Mouse (Mus musculus) forebrain, embryonic 15.5 days (tissue): ENCODE measurements around the gene Mfng. TPM values are rescaled to one million over a fixed set of nuclear protein-coding genes. Genes with fewer than 3 reads are reported as not detected.

Source experiments
- ATAC-seq: fragments of 200-750 bp; cut with Nextera tagmentation; replicated peaks from 2 replicates; pipeline ENCODE4 v1.8.0; 2017; ENCODE audit warnings: mild to moderate bottlenecking, moderate TSS enrichment, moderate library complexity
- H3K27ac ChIP-seq: fragments of 300-500 bp; sonication (generic); replicated peaks from 2 replicates; pipeline ENCODE4 v1.5.1; 2015; ENCODE audit warnings: mild to moderate bottlenecking, inconsistent platforms
- H3K27me3 ChIP-seq: fragments of 300-500 bp; sonication (generic); 2 replicates; pipeline ENCODE4 v1.6.1; 2015; ENCODE audit warnings: inconsistent platforms
- H3K36me3 ChIP-seq: fragments of 300-500 bp; sonication (generic); 2 replicates; pipeline ENCODE4 v1.6.1; 2015; ENCODE audit warnings: mild to moderate bottlenecking, inconsistent platforms
- H3K4me1 ChIP-seq: fragments of 300-500 bp; sonication (generic); 2 replicates; pipeline ENCODE4 v1.6.1; 2015; ENCODE audit warnings: inconsistent platforms
- H3K4me2 ChIP-seq: fragments of 300-500 bp; sonication (generic); replicated peaks from 2 replicates; pipeline ENCODE4 v1.6.1; 2015; ENCODE audit warnings: mild to moderate bottlenecking, inconsistent platforms
- H3K4me3 ChIP-seq: fragments of 300-500 bp; sonication (generic); 2 replicates; pipeline ENCODE4 v1.5.1; 2015; ENCODE audit warnings: mild to moderate bottlenecking, inconsistent platforms
- H3K9ac ChIP-seq: fragments of 300-500 bp; sonication (generic); replicated peaks from 2 replicates; pipeline ENCODE4 v1.6.1; 2015; ENCODE audit warnings: mild to moderate bottlenecking, inconsistent platforms
- H3K9me3 ChIP-seq: fragments of 300-500 bp; sonication (generic); 2 replicates; pipeline ENCODE4 v1.6.1; 2016; ENCODE audit warnings: inconsistent platforms
- WGBS: fragments of 180-500 bp; shearing (Covaris S2); methylation state at CpG from one replicate; pipeline ENCODE4 v1.1.7; 2015; ENCODE audit warnings: mixed read lengths; 5-methylcytosine and 5-hydroxymethylcytosine counted together
- polyA plus RNA-seq: library from polyadenylated mRNA; unstranded; fragments of >200 nt; fragmentation: Nextera tagmentation; extraction: Ambion mirVana; gene quantifications from 2 replicates; pipeline ENCODE4 v1.2.1, GENCODE M21; 2015

The Mfng gene
- polyA plus RNA-seq, 1 experiment from 2014 or later: 77.9 TPM

- WGBS: 24% methylated on average over 6 of the region's 6 CpGs
- peak overlapping the region; percentile 34 for H3K4me2 ChIP-seq
- H3K27ac ChIP-seq: peak overlapping the region; percentile 72
- H3K4me3 ChIP-seq: no peak overlapping the region
- H3K4me1 ChIP-seq: peaks cover 58% of the 10 kb centered on the region
- peaks cover 4% of the 10 kb centered on the region; the same call in 1 of the 2 replicates for H3K27me3 ChIP-seq
- peak; percentile 73 for ATAC-seq
- H3K9me3 ChIP-seq: no peaks in the 10 kb centered on the region
- no peaks in the 10 kb centered on the region for H3K36me3 ChIP-seq
- peak overlapping the region; percentile 33 for H3K9ac ChIP-seq
Measured at GRCm38 (mm10) chr15:78710634-78711033, 62.6 kb downstream of the Mfng start.

GRCm38 (mm10) chr15:78709767-78710166, 63.5 kb downstream of the Mfng start:
- H3K36me3 ChIP-seq: no peaks in the 10 kb centered on the region
- 9% methylated on average over 7 of the region's 7 CpGs for WGBS
- no peak overlapping the region for H3K4me3 ChIP-seq
- H3K9me3 ChIP-seq: no peaks in the 10 kb centered on the region
- peaks cover 56% of the 10 kb centered on the region for H3K4me1 ChIP-seq
- peak overlapping the region; percentile 33; the same call in 1 of the 2 replicates for H3K9ac ChIP-seq
- peak overlapping the region; percentile 34 for H3K4me2 ChIP-seq
- peak overlapping the region; percentile 72 for H3K27ac ChIP-seq
- H3K27me3 ChIP-seq: no peaks in the 10 kb centered on the region; the same call in 1 of the 2 replicates
- peak; percentile 47 for ATAC-seq

DNA sequence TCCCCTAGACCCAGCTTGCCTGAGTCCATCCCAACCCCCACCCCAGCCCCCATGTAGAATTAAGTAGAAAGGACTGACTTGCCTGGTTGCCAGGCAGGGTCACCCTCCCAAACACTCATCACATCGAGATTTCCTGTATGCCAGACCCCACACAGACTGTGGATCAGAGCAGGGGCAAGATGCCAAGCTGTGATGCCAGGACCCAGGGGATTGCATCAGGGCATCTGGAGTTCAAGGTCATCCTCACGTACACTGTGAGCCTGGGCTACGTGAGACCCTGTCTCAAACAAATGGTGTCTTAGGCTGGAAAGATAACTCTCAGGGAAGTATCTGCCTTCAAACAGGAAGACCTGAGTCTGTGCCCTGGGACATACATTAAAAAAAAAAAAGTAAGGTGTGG, 66.6 kb downstream of the Mfng start:
- no peak for ATAC-seq
- H3K4me1 ChIP-seq: peaks cover 35% of the 10 kb centered on the region
- 47% methylated on average over 3 of the region's 3 CpGs for WGBS

More for the DNA sequence above, 66.6 kb downstream of the Mfng start:
- H3K27me3 ChIP-seq: no peaks in the 10 kb centered on the region
- no peaks in the 10 kb centered on the region for H3K9me3 ChIP-seq
- H3K36me3 ChIP-seq: no peaks in the 10 kb centered on the region
- no peak overlapping the region for H3K4me3 ChIP-seq
- no peak overlapping the region for H3K4me2 ChIP-seq
- no peak overlapping the region for H3K27ac ChIP-seq
- no peak overlapping the region for H3K9ac ChIP-seq

Other genes with a start within 250 kb of the Mfng start
- 4.2 and 4.9 TPM in 2 replicates for gene C1qtnf6, start 242.1 kb downstream of the Mfng start, polyA plus RNA-seq
- gene Sstr3, start 228.8 kb downstream of the Mfng start, polyA plus RNA-seq: 1.0 and 1.4 TPM in 2 replicates
- gene Rac2, start 200.7 kb downstream of the Mfng start, polyA plus RNA-seq: 3.1 and 7.5 TPM in 2 replicates
- gene Cyth4, start 176.4 kb downstream of the Mfng start, polyA plus RNA-seq: 4.1 and 5.3 TPM in 2 replicates
- gene Elfn2, start 54.7 kb downstream of the Mfng start, polyA plus RNA-seq: 6.2 and 6.8 TPM in 2 replicates
- 1.3 and 1.7 TPM in 2 replicates for gene Card10, start 29.6 kb upstream of the Mfng start, polyA plus RNA-seq
- gene Cdc42ep1, start 69.1 kb upstream of the Mfng start, polyA plus RNA-seq: 7.6 and 9.0 TPM in 2 replicates
- gene Lgals2, start 82.1 kb upstream of the Mfng start, polyA plus RNA-seq: not detected in 2 replicates
- gene Gga1, start 103.7 kb upstream of the Mfng start, polyA plus RNA-seq: 60.3 and 62.0 TPM in 2 replicates
- not detected in 2 replicates for gene Gm49510, start 126.2 kb upstream of the Mfng start, polyA plus RNA-seq
- gene Sh3bp1, start 126.3 kb upstream of the Mfng start, polyA plus RNA-seq: 3.6 and 5.9 TPM in 2 replicates
- 99.5 and 101 TPM in 2 replicates for gene Pdxp, start 140.4 kb upstream of the Mfng start, polyA plus RNA-seq
- 61.7 and 66.5 TPM in 2 replicates for gene Lgals1, start 153.2 kb upstream of the Mfng start, polyA plus RNA-seq
- 57.4 and 59.3 TPM in 2 replicates for gene Nol12, start 161.5 kb upstream of the Mfng start, polyA plus RNA-seq
- gene Triobp, start 174.2 kb upstream of the Mfng start, polyA plus RNA-seq: 43.3 and 49.9 TPM in 2 replicates